Mouse (Mus musculus) cerebellum, adult 2 months (tissue): ENCODE results near the gene Gm13290.
"Not testable (repeated sequence)": the region's sequence is repeated elsewhere in the genome, so short reads cannot be mapped to it uniquely, and the experiment has no call there.

Source experiments
- CTCF ChIP-seq: fragments of 200-500 bp; IDR thresholded peaks from 2 replicates; pipeline ENCODE4 v1.5.1; 2011; ENCODE audit warnings: low read depth, mild to moderate bottlenecking, control low read depth, low read length, moderate library complexity, borderline replicate concordance; ENCODE audit not compliant: insufficient read depth
- POLR2A ChIP-seq: fragments of 200-500 bp; IDR thresholded peaks from 2 replicates; pipeline ENCODE4 v1.6.1; 2011; ENCODE audit warnings: low read length, control low read depth, borderline replicate concordance; ENCODE audit not compliant: insufficient read depth

DNA sequence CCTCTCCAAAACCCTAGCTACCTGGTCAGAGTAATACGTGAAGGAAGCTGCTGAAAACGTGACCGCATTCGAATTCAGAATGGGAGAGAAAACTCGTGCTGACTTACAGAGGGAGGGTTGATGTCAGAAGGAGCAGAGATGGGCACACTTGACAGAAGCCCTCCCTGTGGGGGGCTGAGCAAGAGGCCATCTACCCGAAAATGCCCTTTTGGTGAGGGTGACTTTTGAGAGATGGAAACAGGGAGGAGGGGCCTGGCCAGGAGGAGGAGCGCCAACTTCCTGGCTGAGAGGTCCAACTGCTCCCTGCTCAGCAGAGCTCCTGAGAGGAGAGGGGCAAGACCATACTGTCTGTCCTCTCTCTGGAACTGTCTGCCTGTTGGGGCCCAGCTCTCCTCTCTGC, 8.2 kb downstream of the Gm13290 start, which contains the start of gene Ifnz:
- TF ChIP-seq POLR2A, CTCF: not testable (repeated sequence)
